Mouse (Mus musculus) spleen, adult 2 months (tissue): ENCODE data around the gene Hand1.

Source experiments
- CTCF ChIP-seq: fragments of 200-500 bp; IDR thresholded peaks from 2 replicates; pipeline ENCODE4 v1.5.1; 2011; ENCODE audit warnings: mild to moderate bottlenecking, inconsistent platforms; ENCODE audit not compliant: insufficient read depth, insufficient read length, insufficient replicate concordance; ENCODE audit errors: extremely low read depth
- POLR2A ChIP-seq: fragments of 200-500 bp; IDR thresholded peaks from 2 replicates; pipeline ENCODE4 v1.6.1; 2011; ENCODE audit warnings: low read depth, low read length, inconsistent platforms

DNA sequence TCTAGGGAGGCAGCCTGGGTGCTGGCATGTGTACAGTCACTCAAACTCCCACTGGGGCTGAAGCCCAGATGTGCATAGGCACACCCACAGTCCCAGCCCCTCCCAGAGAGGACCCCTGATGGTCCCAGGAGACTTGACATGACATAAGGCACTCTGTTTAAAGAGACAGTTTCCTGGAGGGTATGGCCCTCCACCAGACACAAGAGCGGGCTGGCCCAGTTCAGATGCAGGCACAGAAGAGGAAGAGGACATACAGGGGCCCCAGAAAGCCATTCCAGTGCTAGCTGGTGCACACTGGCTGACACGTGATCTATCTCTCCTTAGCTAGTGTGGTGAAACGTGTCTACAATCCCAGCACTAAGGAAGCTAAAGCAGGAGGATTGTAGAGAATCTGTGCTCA, 40.4 kb upstream of the Hand1 start:
- TF ChIP-seq POLR2A (no peak), CTCF (no peak)
